Mouse (Mus musculus): ENCODE measurements around the gene Krit1.
"Not testable (repeated sequence)": the region's sequence is repeated elsewhere in the genome, so short reads cannot be mapped to it uniquely, and the experiment has no call there.

Gene Krit1

DNA sequence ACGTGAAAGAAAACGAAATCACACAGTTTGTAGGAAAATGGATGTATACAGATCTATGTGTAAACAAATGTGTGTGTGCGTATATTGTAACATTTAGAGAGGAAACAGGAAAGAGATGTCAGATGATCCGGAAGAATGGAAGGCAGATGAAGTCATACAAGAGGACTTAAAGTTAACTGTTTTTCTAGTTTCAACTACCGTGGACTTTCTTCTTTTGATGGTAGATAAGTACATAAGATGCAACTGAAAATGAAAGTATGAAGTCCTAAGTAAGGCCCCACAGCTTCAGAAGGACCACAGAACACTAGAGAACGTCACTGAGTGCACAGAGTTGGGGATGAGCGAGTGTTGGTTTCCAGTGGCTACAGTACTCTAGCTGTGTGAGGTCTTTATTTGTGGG lies 83.9 kb downstream of the Krit1 start:
- not testable (repeated sequence) for DNase-seq (ENCODE audit: extremely low spot score)

GRCm38 (mm10) chr5:3889201-3889600 lies 86.2 kb downstream of the Krit1 start:
- no peak for DNase-seq (ENCODE audit: extremely low spot score)

- DNase-seq (ENCODE audit: extremely low spot score) = peak; percentile 27
These were observed 90.7 kb downstream of the Krit1 start, which contains the start of gene Mterf1a for GRCm38 (mm10) chr5:3893459-3894293. TSS of gene Mterf1a (minus strand) at chr5:3893933.

GRCm38 (mm10) chr5:3894294-3894619 lies 91.3 kb downstream of the Krit1 start:
- DNase-seq (ENCODE audit: extremely low spot score) = not testable (repeated sequence)

Measured in embryo, embryonic 9.5 days (tissue).